Mouse (Mus musculus) brain, embryonic 18.5 days (tissue): ENCODE results near the gene Cfap299.
"Not testable (repeated sequence)": the region's sequence is repeated elsewhere in the genome, so short reads cannot be mapped to it uniquely, and the experiment has no call there.

Source experiments
- DNase-seq: peaks from one replicate; pipeline ENCODE4 v3.0.0-alpha.2; 2012; ENCODE audit warnings: low read depth, low spot score

Cfap299 gene

DNA sequence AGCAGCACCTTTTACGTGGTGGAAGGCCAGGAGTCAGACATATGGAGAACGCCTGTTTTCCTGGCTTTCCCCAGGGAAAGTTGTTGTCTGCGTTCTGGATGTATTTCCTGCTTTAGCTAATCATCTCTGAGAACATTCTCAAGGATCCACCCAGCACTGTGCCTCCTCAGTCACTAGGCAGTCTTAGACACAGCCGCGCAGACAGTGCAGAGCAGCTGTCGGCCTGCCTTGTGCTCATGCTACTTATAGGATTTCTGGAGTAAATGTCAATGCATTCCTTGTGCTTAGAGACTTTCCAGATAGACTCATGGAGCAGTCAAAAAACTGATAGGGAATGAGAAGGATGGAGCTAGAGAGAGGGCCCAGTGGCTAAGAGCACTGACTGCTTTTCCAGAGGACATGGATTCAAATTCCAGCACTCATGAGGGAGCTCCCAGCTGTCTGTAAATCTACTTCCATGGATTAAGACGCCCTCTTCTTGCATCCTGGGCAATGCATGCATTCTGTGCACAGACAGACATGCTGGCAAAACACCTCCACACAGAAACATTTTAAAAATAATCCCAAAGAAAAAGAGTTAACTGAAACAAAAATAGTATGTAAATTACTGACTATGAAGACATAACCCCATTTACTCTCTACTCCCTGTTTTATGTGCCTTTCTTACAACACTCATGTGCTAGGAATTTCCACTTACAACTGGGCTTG is 193.3 kb downstream of the Cfap299 start:
- DNase-seq, result no peak

- DNase-seq, result no peak
Measured at GRCm38 (mm10) chr5:98523050-98523449, 193.9 kb downstream of the Cfap299 start.

DNA sequence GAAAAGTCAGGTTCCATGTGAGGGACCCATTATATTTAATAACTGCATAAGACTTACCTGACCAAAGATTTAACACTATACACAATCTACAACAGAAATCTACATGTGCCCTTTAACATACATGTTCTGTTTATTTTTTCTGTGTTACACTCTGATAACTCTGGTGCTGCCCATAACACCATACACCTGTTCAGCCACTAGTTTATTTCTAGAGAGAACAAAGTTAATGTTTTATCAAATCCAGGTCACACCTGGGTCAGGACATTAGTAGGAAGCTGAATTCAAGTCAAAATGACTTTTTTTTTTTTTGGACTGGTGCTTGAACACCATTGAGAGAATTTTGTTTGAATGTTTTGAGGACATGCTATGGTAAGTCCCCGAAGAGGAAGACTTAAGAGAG is 194.7 kb downstream of the Cfap299 start:
- no peak for DNase-seq

DNA sequence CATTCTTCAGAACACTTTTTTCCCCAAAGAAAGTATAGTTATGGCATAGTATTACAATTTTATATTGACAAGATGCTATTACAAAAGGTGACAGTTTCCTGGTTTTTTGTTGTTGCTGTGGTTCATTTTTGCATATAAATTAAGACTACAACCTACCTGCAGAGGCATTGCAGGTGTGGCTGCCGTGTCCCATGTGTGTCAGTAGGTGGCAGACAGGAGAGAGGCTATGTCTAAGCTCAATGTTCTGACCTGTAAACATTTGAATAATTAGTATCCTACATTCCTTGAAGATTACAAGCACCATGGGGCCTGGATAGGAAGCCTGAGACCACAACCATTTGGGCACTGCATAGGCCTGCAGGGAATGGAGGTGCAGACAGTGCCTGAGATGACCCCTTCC is 212.2 kb downstream of the Cfap299 start:
- no peak for DNase-seq

- no peak for DNase-seq
Measured at GRCm38 (mm10) chr5:98550285-98550684, 221.2 kb downstream of the Cfap299 start.

GRCm38 (mm10) chr5:98550873-98551272 is 221.8 kb downstream of the Cfap299 start:
- no peak for DNase-seq

GRCm38 (mm10) chr5:98552395-98552794 is 223.3 kb downstream of the Cfap299 start, which contains the start of gene Gm11111:
Gm11111 (plus strand) TSS chr5:98552695.
- no peak for DNase-seq

DNA sequence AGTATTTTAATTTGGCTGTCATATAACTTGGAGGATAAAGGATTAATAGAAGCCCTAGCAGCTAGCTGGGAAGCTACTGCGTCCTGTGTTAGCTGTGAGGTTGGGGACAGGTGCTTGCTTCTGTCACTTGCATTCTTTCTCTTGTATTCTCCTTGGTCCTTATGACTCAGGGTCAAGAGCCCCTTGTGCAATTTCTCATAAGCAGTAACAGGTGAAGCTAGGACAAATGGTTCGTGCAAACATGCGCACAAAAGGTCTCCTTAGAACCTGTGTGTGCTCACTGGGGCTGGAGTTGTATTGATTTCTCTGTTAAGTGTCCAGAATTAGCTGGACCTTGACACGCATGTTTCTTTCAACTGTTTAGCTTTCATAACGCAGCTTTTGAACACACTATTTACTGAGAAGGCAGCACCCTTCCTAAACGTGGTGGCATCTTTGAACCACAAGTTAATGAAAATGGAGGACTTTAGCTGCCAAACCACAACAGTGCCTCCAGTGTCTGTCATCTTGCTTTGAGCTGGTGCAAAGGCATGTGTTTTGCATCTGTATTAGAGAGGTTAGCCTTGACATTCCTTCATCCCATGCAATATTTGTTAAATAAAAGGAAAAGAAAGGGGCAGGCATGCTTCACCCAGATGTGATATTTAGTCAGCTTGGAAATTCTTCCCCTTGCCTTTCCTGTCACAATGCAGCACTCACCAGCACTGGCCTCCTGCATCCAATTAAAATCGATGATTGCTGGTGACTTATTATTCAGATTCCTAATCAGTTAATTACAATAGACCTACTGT is 223.9 kb downstream of the Cfap299 start:
- DNase-seq, result no peak

- no peak for DNase-seq
Measured at GRCm38 (mm10) chr5:98561301-98561700, 232.2 kb downstream of the Cfap299 start.

GRCm38 (mm10) chr5:98562806-98563205 is 233.7 kb downstream of the Cfap299 start:
- no peak for DNase-seq

DNA sequence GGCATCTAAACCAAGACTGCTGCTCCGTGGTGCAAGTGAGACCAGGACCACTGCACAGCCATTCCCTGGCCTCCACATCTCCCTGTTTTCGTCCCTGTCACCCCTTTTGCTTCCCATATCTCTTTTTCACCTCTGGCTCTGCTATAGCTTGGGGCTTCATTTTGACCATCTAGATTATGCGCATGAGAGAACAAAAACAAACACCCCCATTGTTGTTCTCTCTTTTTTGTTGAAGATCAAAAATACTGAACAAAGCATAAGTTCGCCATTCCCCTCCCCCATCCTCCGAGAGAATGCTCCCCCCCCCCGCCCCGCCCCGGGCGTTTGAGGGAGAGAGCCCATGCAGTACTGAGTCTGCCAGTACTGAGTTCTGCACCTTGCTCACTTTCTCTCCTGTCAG is 234.7 kb downstream of the Cfap299 start:
- no peak for DNase-seq

DNA sequence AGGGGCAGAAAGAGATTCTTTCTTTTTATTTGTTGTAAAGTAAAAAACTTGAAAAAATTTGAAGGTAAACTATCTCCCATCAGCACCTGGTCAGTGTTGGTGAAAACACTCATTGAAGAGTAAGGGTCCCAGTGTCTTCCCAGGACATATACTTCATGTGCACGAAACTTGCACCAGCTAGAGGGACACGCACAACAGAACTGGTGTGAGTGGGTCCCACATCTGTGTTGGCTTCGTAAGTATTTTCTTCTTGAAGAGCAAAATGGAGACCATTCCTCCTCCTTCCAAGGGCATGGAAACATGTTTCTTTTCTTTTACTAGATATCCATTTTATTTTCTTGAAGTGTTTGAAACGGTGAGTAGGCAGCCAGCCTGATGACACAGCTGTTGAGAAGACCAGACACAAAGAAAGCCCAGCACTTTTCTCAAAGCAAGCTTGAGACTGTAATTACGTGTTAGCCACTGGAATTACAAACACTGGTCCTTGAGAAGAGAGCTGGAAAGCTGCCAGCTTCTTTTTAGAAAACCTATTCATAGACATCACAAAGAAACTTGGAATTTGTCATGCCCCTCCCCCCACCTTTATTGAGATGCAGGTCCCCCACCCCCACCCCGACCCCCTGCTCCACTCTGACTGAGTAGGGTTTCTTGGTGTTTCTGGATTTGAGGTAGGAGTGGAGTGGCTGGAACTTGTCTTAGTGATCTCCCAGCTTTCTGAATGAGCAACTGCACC is 237.5 kb downstream of the Cfap299 start:
- no peak for DNase-seq

DNA sequence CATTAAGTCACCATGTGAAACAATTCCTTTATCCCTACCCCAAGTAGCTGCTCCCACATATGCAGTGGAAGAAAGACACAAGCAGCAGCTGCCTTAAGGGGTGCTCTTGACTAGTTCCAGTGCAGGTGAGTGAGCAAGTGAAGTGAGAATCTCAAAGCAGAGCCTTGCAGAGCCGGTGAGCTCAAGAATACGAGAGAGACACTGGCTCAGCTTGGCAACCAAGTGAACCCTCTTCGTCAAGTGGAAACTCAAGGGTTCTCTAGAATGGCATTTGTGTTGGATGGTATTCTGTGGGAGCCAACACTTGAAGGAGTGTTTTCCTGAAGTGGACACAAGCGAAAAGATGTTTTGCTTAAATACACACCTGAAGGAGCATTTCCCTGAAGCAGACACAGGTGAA is 239.4 kb downstream of the Cfap299 start:
- no peak for DNase-seq

DNA sequence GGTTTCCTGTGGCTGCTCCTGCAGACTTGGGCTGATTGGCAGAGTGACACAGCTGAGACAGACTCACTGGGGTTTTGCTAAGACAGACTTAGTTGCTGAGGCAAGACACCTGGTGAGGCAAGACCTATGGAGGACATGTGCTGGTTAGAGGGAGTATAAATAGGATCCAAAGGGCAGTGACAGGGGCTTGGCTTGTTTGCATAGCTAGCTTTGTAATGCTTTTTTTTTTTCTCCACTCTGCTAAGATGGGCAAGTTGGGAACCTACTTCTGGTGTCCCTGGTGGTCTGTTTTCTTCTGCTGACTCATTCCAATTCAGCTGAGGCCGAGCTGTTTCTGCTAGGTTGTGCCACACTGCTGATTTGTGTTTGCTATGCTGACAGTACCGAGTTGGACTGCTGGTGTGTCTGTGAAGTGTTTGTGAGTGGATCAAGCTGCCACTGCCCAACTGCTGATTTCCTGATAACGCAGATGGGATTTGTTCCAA is 240.0 kb downstream of the Cfap299 start:
- DNase-seq, result no peak

GRCm38 (mm10) chr5:98572392-98572791 is 243.3 kb downstream of the Cfap299 start:
- no peak for DNase-seq

DNA sequence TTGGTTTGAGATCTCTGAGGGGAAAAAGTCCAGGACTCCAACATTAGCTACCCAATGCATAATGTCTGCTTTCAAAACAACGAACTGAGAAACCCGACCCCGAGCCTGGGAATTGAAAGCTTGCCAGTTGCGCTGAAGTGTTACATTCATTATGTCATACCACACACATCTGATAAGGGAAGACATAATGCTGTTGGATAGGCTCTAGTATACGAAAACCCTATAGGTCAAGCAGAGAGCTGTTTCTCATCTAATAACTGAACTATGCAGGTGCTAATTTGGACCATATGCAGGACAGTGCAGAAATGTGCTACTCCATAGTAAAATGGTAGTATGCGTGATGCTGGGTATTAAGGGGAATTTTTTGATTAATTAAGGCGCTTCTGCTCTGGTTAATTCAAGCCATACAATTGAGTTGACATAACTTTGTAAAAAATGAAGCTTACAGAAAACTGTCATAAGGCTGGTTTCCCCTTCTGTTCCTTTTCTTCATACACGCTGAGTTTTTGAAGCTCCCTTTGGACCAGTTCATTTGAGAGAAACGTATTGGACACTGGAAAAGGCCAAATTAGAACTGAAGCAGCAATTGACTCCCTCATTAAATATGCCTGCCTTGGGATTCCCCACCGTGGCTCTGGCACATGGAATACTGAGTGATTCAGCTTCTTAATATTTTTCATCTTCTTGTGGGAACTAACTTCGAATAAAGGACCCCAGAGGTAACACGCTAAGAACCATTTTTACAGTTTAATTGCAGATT is 245.8 kb downstream of the Cfap299 start:
- no peak for DNase-seq

DNA sequence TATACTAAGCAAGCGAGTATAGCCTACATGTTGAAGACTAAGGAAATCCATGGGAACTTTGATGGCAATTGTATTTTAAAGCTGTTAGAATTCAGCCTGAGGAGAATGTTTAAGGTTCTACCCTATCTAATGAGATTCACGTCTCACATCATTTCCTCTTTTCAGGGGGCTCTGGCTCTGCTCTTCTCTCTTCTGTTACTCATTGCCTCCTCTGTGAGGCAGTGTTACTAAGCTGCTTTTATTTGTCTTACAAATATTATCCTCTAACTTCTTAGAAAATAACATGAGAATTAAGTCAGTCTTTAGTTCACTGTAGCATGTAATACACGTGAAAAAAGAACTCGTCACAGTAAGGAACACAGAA is 246.3 kb downstream of the Cfap299 start:
- no peak for DNase-seq

DNA sequence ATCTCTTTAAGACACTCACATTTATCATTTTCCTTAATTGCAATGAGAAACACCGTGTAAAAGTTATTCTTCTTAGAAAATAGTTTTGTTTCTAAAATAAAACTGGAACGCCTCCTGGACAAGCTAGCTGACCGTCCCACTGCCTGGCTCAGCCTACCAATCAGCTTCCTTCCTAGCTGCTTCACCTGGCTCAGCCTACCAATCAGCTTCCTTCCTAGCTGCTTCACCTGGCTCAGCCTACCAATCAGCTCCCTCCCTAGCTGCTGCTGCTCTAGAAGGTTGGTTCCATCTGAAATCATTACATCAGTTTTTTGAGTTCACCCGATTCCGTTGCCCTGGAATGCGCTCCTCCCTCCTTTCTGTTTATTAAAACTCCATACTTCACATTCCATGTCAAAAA is 247.4 kb downstream of the Cfap299 start:
- not testable (repeated sequence) for DNase-seq

DNA sequence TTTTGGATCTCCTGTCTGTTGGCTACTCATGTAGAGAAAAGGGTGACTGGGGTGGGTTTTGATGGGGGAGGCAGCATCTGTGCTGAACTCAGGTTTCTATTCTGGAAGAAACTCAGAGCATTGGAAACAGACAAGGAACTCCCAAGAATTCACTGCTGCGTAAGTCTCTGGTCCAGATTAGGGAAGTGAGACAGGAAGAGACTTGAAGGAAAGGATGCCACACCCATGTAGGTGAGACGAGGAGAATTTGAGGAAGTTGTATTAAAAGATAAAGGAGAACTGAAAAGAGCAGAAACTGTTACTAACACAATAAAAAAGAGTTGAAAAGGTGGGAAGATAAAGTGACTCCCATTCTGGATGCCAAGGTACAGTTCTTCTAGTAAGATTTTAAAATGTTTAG is 249.3 kb downstream of the Cfap299 start:
- no peak for DNase-seq

DNA sequence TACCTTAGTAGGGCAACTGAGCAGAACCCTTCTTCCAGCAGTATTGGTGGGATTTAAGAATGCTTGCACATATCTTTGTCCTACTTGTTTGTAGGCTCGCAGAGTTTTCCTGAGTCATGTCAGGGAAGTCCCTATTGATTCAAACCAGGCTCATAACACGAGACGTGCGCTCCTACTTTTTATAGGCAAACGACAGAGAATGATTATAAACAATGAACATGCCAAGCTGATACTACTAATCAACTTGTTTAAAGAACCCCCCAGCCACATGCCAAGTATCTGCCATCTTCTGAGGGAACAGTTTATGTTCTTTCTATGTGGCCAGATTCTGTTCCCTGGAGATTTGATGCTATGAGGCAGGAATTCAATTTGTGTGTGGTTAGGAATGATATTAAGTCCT is 251.7 kb downstream of the Cfap299 start:
- no peak for DNase-seq

DNA sequence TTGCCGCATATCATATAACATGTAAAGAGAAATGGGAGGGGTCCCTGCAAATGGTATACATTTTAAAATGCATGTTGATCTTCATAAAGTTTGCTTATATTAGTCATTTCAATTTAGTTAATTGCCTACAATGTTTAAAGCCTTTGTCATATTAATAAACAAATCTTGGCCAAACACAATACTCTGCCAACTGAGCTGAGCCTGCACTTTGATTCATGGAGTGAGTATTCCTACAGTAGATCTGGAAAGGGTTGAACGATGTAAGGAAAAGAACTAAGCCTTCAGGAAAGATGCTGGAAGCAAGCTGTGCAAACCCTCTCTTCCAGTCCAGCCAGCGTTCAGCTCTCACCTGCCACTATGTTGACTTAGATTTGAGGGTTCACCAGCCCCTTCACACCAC is 252.9 kb downstream of the Cfap299 start:
- DNase-seq, result no peak

DNA sequence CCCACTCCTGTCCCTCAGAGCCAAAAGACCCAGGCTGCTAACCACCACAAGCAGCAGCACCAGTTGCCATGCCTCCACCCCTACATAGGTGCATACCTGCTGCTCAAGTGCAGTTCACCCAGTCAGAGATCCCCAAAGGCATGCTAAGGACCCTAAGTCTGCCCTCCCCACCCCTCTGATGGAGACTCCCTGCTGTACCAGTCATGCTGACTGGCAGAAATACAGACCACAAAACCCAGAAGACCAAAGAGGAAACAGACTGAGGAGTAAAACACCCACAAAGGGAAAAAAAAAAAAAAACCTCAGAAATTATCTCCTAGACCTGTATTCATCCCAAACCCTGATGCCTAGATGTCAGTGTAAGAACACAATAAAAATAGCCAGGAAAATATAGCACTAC is 256.8 kb downstream of the Cfap299 start:
- no peak for DNase-seq
